Mouse (Mus musculus) hindbrain, postnatal 0 days (tissue): Measurements from ENCODE around the gene Add3. TPM values are rescaled to one million over a fixed set of nuclear protein-coding genes. Genes with fewer than 3 reads are reported as not detected.
A peak's percentile ranks its signal among the peaks of the same experiment; 100 is the strongest.

Source experiments
- ATAC-seq: fragments of 200-750 bp; cut with Nextera tagmentation; 2 replicates; pipeline ENCODE4 v1.8.0; 2017; ENCODE audit warnings: mild to moderate bottlenecking, moderate TSS enrichment, moderate library complexity
- DNase-seq: peaks from one replicate; pipeline ENCODE4 v3.0.0-alpha.2; 2015; ENCODE audit warnings: low spot score
- H3K27ac ChIP-seq: fragments of 300-500 bp; sonication (generic); 2 replicates; pipeline ENCODE4 v1.5.1; 2014; ENCODE audit warnings: mild to moderate bottlenecking
- H3K27me3 ChIP-seq: fragments of 300-500 bp; sonication (generic); 2 replicates; pipeline ENCODE4 v1.6.1; 2014; ENCODE audit warnings: low read length, mixed read lengths; ENCODE audit not compliant: insufficient read depth
- H3K36me3 ChIP-seq: fragments of 300-500 bp; sonication (generic); 2 replicates; pipeline ENCODE4 v1.6.1; 2014; ENCODE audit warnings: low read length, mixed read lengths; ENCODE audit not compliant: insufficient read depth
- H3K4me1 ChIP-seq: fragments of 300-500 bp; sonication (generic); 2 replicates; pipeline ENCODE4 v1.6.1; 2014; ENCODE audit warnings: antibody characterized with exemption, low read length, mixed read lengths; ENCODE audit not compliant: insufficient read depth
- H3K4me2 ChIP-seq: fragments of 300-500 bp; sonication (generic); 2 replicates; pipeline ENCODE4 v1.6.1; 2014; ENCODE audit warnings: low read depth, mild to moderate bottlenecking, low read length, moderate library complexity, mixed read lengths
- H3K4me3 ChIP-seq: fragments of 300-500 bp; sonication (generic); 2 replicates; pipeline ENCODE4 v1.5.1; 2014; ENCODE audit warnings: low read length
- H3K9ac ChIP-seq: fragments of 300-500 bp; sonication (generic); replicated peaks from 2 replicates; pipeline ENCODE4 v1.6.1; 2014; ENCODE audit warnings: mild to moderate bottlenecking, low read length, moderate library complexity, mixed read lengths
- H3K9me3 ChIP-seq: fragments of 300-500 bp; sonication (generic); 2 replicates; pipeline ENCODE4 v1.6.1; 2016; ENCODE audit warnings: low read length, mixed read lengths
- CTCF ChIP-seq: IDR thresholded peaks from 2 replicates; pipeline ENCODE4 v1.5.1; 2016; ENCODE audit warnings: antibody characterized with exemption, control low read depth, low read depth
- WGBS: fragments of 180-500 bp; shearing (Covaris S2); extraction: QIAGEN DNeasy Blood & Tissue Kit; methylation state at CpG from one replicate; pipeline ENCODE4 v1.1.7; 2014; 5-methylcytosine and 5-hydroxymethylcytosine counted together
- polyA plus RNA-seq: library from polyadenylated mRNA; unstranded; fragments of >200 nt; fragmentation: Nextera tagmentation; extraction: Ambion mirVana; gene quantifications from 2 replicates; pipeline ENCODE4 v1.2.1, GENCODE M21; 2015
- total RNA-seq: library from RNA; depleted of rRNA; stranded (reverse); fragments of >200 nt; gene quantifications from 2 replicates; pipeline ENCODE4 v1.2.3, GENCODE M21; 2014; rRNA removed

Gene Add3
- total and polyA plus RNA-seq, 2 experiments from 2014 or later = 56.7 to 65.2 TPM

- no peaks in the 10 kb centered on the region for H3K36me3 ChIP-seq
- no peak overlapping the region for H3K4me2 ChIP-seq
- no peaks in the 10 kb centered on the region for H3K4me1 ChIP-seq
- TF ChIP-seq CTCF = no peak
- no peaks in the 10 kb centered on the region for H3K27me3 ChIP-seq
- H3K9me3 ChIP-seq = no peaks in the 10 kb centered on the region
- DNase-seq = no peak
- 68% methylated on average over 19 of the region's 19 CpGs for WGBS
- H3K27ac ChIP-seq = no peak overlapping the region
- no peak overlapping the region for H3K4me3 ChIP-seq
- ATAC-seq = no peak
- no peak overlapping the region for H3K9ac ChIP-seq
Observed at GRCm38 (mm10) chr19:53278491-53279415, 138.5 kb downstream of the Add3 start.

DNA sequence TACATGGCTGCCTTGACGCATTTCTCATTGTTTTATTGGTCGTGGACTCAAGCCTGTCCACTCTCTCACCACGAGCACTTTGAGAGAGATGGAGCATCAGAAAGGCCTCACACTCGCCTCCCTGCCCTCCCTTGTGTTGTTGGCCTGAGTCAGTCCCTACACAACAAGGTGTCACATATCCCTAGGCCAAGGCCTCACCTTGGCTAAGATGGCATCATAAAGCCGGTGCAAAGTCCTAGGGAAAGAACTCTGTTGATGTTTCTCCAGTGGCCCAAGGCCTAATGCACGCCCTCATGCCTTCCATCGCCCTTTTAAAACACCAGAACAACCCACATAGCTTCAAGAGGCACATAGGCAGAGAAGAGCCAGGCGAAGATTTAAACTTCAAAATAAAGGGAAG lies 140.0 kb downstream of the Add3 start:
- ATAC-seq = no peak
- Histone ChIP-seq H3K9ac (no peak overlapping the region), H3K9me3 (no peaks in the 10 kb centered on the region), H3K4me1 (peaks cover 7% of the 10 kb centered on the region; the same call in 1 of the 2 replicates), H3K36me3 (no peaks in the 10 kb centered on the region), H3K27ac (no peak overlapping the region), H3K27me3 (no peaks in the 10 kb centered on the region), H3K4me3 (no peak overlapping the region), H3K4me2 (no peak overlapping the region)
- 89% methylated on average over 8 of the region's 8 CpGs for WGBS
- no peak for TF ChIP-seq CTCF
- DNase-seq = no peak

DNA sequence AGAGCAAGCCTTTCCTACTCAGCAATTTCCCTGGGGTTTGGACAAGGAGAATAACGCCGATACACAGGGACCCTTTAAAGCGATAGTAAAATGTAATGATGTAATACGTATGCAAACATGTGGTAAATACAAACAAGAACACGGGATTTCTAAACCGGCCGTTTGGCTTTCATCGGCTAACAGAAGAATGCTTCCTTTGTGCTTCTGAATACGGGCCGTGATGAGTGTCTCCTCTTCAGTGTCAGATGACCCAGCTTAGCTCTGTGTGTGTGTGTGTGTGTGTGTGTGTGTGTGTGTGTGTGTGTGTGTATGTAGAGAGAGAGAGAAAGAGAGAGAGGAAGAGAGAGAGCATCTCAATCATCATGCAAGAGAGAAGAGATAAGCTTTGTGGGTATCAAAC lies 142.3 kb downstream of the Add3 start:
- peaks cover 7% of the 10 kb centered on the region; the same call in 1 of the 2 replicates for H3K4me1 ChIP-seq
- H3K4me2 ChIP-seq = peak overlapping the region; percentile 33; the same call in 1 of the 2 replicates
- H3K9me3 ChIP-seq = no peaks in the 10 kb centered on the region
- no peaks in the 10 kb centered on the region for H3K36me3 ChIP-seq
- DNase-seq (peak; percentile 37), ATAC-seq (peak; percentile 41; the same call in 1 of the 2 replicates)
- H3K27ac ChIP-seq = no peak overlapping the region
- no peak overlapping the region for H3K9ac ChIP-seq
- TF ChIP-seq CTCF = no peak
- no peaks in the 10 kb centered on the region for H3K27me3 ChIP-seq
- H3K4me3 ChIP-seq = no peak overlapping the region
- 37% methylated on average over 10 of the region's 10 CpGs for WGBS

- no peak overlapping the region for H3K4me3 ChIP-seq
- no peaks in the 10 kb centered on the region for H3K9me3 ChIP-seq
- no peak overlapping the region for H3K9ac ChIP-seq
- H3K4me2 ChIP-seq = no peak overlapping the region
- no peak for TF ChIP-seq CTCF
- H3K36me3 ChIP-seq = no peaks in the 10 kb centered on the region
- no peaks in the 10 kb centered on the region for H3K27me3 ChIP-seq
- peaks cover 7% of the 10 kb centered on the region; the same call in 1 of the 2 replicates for H3K4me1 ChIP-seq
- ATAC-seq = no peak
- no peak overlapping the region for H3K27ac ChIP-seq
- no peak for DNase-seq
- WGBS = 89% methylated on average over 7 of the region's 7 CpGs
Observed at GRCm38 (mm10) chr19:53283742-53284141, 143.5 kb downstream of the Add3 start.

GRCm38 (mm10) chr19:53284268-53285208 lies 144.3 kb downstream of the Add3 start:
- no peak for TF ChIP-seq CTCF
- H3K4me3 ChIP-seq = no peak overlapping the region
- H3K4me2 ChIP-seq = peak overlapping the region; percentile 19; the same call in 1 of the 2 replicates
- no peaks in the 10 kb centered on the region for H3K9me3 ChIP-seq
- 18% methylated on average over 20 of the region's 20 CpGs for WGBS
- ATAC-seq (peak; percentile 57; the same call in 1 of the 2 replicates), DNase-seq (peak; percentile 52)
- H3K4me1 ChIP-seq = peaks cover 7% of the 10 kb centered on the region; the same call in 1 of the 2 replicates
- peak overlapping the region; percentile 29; the same call in 1 of the 2 replicates for H3K27ac ChIP-seq
- H3K36me3 ChIP-seq = no peaks in the 10 kb centered on the region
- H3K27me3 ChIP-seq = no peaks in the 10 kb centered on the region
- no peak overlapping the region; the same call in 1 of the 2 replicates for H3K9ac ChIP-seq

- ATAC-seq (no peak), DNase-seq (no peak)
- Histone ChIP-seq H3K9me3 (no peaks in the 10 kb centered on the region), H3K36me3 (no peaks in the 10 kb centered on the region), H3K4me2 (no peak overlapping the region), H3K4me3 (no peak overlapping the region), H3K27ac (no peak overlapping the region), H3K9ac (no peak overlapping the region), H3K4me1 (no peaks in the 10 kb centered on the region), H3K27me3 (no peaks in the 10 kb centered on the region)
- no peak for TF ChIP-seq CTCF
- WGBS = 74% methylated on average over 23 of the region's 23 CpGs
Observed at GRCm38 (mm10) chr19:53296331-53297254, 156.3 kb downstream of the Add3 start.

Other genes with a start within 250 kb of the Add3 start
- gene Xpnpep1, start 100.2 kb upstream of the Add3 start, total RNA-seq = 94.1 and 98.6 TPM in 2 replicates
- 115 and 118 TPM in 2 replicates for gene Xpnpep1, start 100.2 kb upstream of the Add3 start, polyA plus RNA-seq
- 41.9 and 44.5 TPM in 2 replicates for gene Mxi1, start 170.1 kb downstream of the Add3 start, total RNA-seq
- 47.7 and 51.5 TPM in 2 replicates for gene Mxi1, start 170.1 kb downstream of the Add3 start, polyA plus RNA-seq
- gene Gm10197, start 231.3 kb downstream of the Add3 start, total RNA-seq = not detected in 2 replicates
- gene Gm10197, start 231.3 kb downstream of the Add3 start, polyA plus RNA-seq = not detected in 2 replicates